Comparison of ENCODE assay signal across 8 mouse cellular contexts in genomic region chr6:7660377-7661080, GRCm38 (mm10). TPM values are rescaled to one million over a fixed set of nuclear protein-coding genes. Genes with fewer than 3 reads are reported as not detected.
DNase-seq lines count a peak whose midpoint lies in the region; ATAC-seq and TF ChIP-seq lines count a peak whose summit lies in the region.

No protein-coding gene starts in this region.

- no peaks in the 10 kb centered on the region for H3K36me3 ChIP-seq in kidney, postnatal 0 days (ENCODE audit: insufficient read depth, low read length)

- no peaks in the 10 kb centered on the region for H3K27me3 ChIP-seq in kidney, postnatal 0 days (ENCODE audit: insufficient read depth, low read length)

- H3K4me1 ChIP-seq in kidney, postnatal 0 days (replicated peaks; ENCODE audit: insufficient read depth, low read length) = no peaks in the 10 kb centered on the region

- 63% methylated on average over 5 of the region's 5 CpGs for WGBS in kidney, postnatal 0 days

- H3K27ac ChIP-seq in kidney, postnatal 0 days = no peak overlapping the region

- H3K4me3 ChIP-seq in kidney, postnatal 0 days (replicated peaks; ENCODE audit: low read depth, low read length) = no peak overlapping the region

- TF ChIP-seq CTCF in kidney, postnatal 0 days (IDR thresholded peaks at IDR 0.05; ENCODE audit: low read depth) = peak; percentile 81

- peak; percentile 79 for DNase-seq in kidney, postnatal 0 days (ENCODE audit: low spot score)
- DNase-seq in kidney, adult 18-20 months = no peak
- DNase-seq in ES-CJ7 (ENCODE audit: low read depth, low spot score) = peak; percentile 67
- peak; percentile 74 for DNase-seq in brain, adult 2 months (ENCODE audit: low read depth, low spot score)
- peak; percentile 19 to 38 for DNase-seq in heart, postnatal 10 days
- peak; percentile 4 for DNase-seq in naive thymus-derived CD4-positive, alpha-beta T cell, adult 2 months (ENCODE audit: low read depth)
- DNase-seq in spleen, postnatal 36 days (ENCODE audit: low spot score in 2 of 2) = no peak
- no peak for DNase-seq in gastrocnemius, postnatal 4 days (ENCODE audit: low spot score in 2 of 2)

- intact Hi-C loops in heart, postnatal 10 days (cut with DNase I) = loop anchor here (2.0 to 5.0 kb wide), 2 partner anchors 658 to 718 kb away; no protein-coding TSS in a partner anchor

- H3K9ac ChIP-seq in kidney, postnatal 0 days (ENCODE audit: low read depth, low read length) = no peak overlapping the region

- H3K4me2 ChIP-seq in kidney, postnatal 0 days (ENCODE audit: low read length) = no peak overlapping the region

- H3K9me3 ChIP-seq in kidney, postnatal 0 days (replicated peaks; ENCODE audit: low read length) = no peaks in the 10 kb centered on the region

- ATAC-seq in kidney, postnatal 0 days (replicated peaks; ENCODE audit: low FRiP score, low read depth) = no peak; the same call in 1 of the 2 replicates

RNA-seq across cellular contexts. Expression of gene Asns, which starts 32.5 kb away (rescaled TPM):
- 19.6 and 21.1 TPM in 2 replicates for polyA plus RNA-seq in kidney, postnatal 0 days (2015; fragmentation: Nextera tagmentation; extraction: Ambion mirVana)
- total RNA-seq in heart, postnatal 10 days (2021) = 10 to 100 TPM in 1 of 2 experiments, 1 to 10 TPM in 1; 7.5 to 10.3 TPM
- 10 to 100 TPM; 13.5 to 19.3 TPM for total RNA-seq in gastrocnemius, postnatal 4 days (2021)

Comparison
In these comparisons a context has a peak if more than half of its experiments do, and no peak if none do; other contexts are left out.
1. DNase-seq: peak in kidney, postnatal 0 days (single experiment), ES-CJ7 (single experiment), brain, adult 2 months (single experiment), heart, postnatal 10 days (2 of 2) and naive thymus-derived CD4-positive, alpha-beta T cell, adult 2 months (single experiment); none in kidney, adult 18-20 months (single experiment), spleen, postnatal 36 days (0 of 2) and gastrocnemius, postnatal 4 days (0 of 2).